Mouse (Mus musculus): ENCODE measurements around the gene Jmjd6. TPM values are rescaled to one million over a fixed set of nuclear protein-coding genes. Genes with fewer than 3 reads are reported as not detected.

Gene Jmjd6
- polyA plus RNA-seq, 1 experiment from 2014 or later: 88.3 TPM

DNA sequence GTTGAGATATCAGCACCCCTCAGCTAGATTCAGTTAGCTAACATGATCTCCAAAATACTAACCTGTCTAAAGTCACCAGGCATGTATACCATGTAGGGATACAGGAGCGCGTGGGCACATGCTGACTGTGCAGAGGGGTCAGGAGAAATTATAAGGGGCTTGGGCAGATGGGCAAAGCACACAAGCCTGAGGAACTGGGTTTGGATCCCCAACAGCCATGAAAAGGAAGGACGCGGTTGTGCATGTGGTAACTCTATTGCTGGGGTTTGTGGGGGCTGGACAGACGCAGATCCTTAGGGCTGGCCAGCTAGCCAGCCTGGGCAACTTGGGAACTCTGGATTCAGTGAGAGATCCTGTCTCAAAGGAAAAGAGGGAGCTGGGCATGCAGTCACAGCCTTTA is 25.7 kb downstream of the Jmjd6 start:
- H3K4me1 ChIP-seq: peaks cover 88% of the 10 kb centered on the region
- DNase-seq (ENCODE audit: low spot score): no peak
- H3K36me3 ChIP-seq (replicated peaks): no peaks in the 10 kb centered on the region
- no peak overlapping the region for H3K27ac ChIP-seq (replicated peaks)
- 0 out of 2 replicates have a peak, but pooled peaks cover 6% of the 10 kb centered on the region for H3K27me3 ChIP-seq (replicated peaks; ENCODE audit: low read depth, poor library complexity, severe bottlenecking)
- H3K4me3 ChIP-seq: no peak overlapping the region
- 95% methylated on average over 5 of the region's 5 CpGs for WGBS
- H3K9me3 ChIP-seq: no peaks in the 10 kb centered on the region

DNA sequence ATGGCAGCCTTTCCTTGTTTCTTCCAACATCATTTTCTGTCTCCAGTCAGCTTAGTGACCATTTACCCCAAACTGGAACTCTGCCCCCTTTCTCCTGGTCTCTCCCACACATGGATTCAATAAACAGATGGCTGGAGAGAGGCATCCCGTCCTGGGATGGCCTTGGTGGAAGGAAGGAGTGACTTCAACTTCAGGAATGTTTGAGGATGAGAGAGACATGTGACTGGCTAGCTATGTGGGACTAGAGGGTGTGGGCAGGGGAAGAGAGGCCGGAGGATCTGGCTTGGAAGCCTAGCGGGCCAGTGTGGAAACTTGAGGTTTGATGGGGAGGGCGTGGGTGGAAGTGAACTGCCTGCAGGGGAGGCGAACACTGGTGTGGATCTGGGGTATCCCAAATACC is 26.5 kb downstream of the Jmjd6 start:
- Histone ChIP-seq H3K27me3 (replicated peaks; ENCODE audit: low read depth, poor library complexity, severe bottlenecking) (0 out of 2 replicates have a peak, but pooled peaks cover 6% of the 10 kb centered on the region), H3K27ac (replicated peaks) (no peak overlapping the region; the same call in 1 of the 2 replicates), H3K36me3 (replicated peaks) (no peaks in the 10 kb centered on the region), H3K4me3 (no peak overlapping the region), H3K9me3 (no peaks in the 10 kb centered on the region), H3K4me1 (peaks cover 88% of the 10 kb centered on the region)
- WGBS: 65% methylated on average over 5 of the region's 5 CpGs
- no peak for DNase-seq (ENCODE audit: low spot score)

GRCm38 (mm10) chr11:116814884-116815415 is 28.3 kb downstream of the Jmjd6 start:
- H3K27ac ChIP-seq (replicated peaks): peak overlapping the region; percentile 83
- 26% methylated on average over 7 of the region's 7 CpGs for WGBS
- H3K4me3 ChIP-seq: peak overlapping the region; percentile 37
- H3K27me3 ChIP-seq (replicated peaks; ENCODE audit: low read depth, poor library complexity, severe bottlenecking): 0 out of 2 replicates have a peak, but pooled peaks cover 19% of the 10 kb centered on the region
- no peak for DNase-seq (ENCODE audit: low spot score)
- no peaks in the 10 kb centered on the region for H3K36me3 ChIP-seq (replicated peaks)
- peaks cover 88% of the 10 kb centered on the region for H3K4me1 ChIP-seq
- no peaks in the 10 kb centered on the region for H3K9me3 ChIP-seq

- peak; percentile 75 for DNase-seq (ENCODE audit: low spot score)
- peak overlapping the region; percentile 37 for H3K4me3 ChIP-seq
- H3K27me3 ChIP-seq (replicated peaks; ENCODE audit: low read depth, poor library complexity, severe bottlenecking): peaks cover 24% of the 10 kb centered on the region; the same call in 1 of the 2 replicates
- H3K9me3 ChIP-seq: no peaks in the 10 kb centered on the region
- H3K4me1 ChIP-seq: peaks cover 82% of the 10 kb centered on the region
- WGBS: 5% methylated on average over 20 of the region's 20 CpGs
- H3K27ac ChIP-seq (replicated peaks): peak overlapping the region; percentile 83
- H3K36me3 ChIP-seq (replicated peaks): no peaks in the 10 kb centered on the region
Observed at GRCm38 (mm10) chr11:116814076-116814883, 29.0 kb downstream of the Jmjd6 start.

DNA sequence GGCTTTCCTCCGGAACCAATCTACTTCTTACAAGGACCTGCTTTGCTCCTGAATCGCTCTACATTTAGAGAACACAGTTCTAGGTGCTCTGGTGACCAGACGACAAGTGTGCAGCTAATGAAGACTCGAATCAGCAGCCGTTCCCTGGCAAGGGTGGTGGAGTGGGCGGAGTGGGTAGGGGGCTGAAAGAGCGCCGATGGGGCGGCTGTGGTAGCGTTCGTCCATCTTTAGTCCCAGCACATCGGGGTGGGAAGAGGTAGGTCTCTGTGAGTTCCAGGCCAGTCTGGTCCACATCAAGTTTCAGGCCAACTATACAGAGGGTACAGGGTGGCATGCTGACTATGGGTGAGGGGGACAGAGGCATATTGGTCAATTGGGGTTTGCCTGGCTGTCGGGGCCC is 29.6 kb downstream of the Jmjd6 start:
- H3K4me1 ChIP-seq: peaks cover 77% of the 10 kb centered on the region
- H3K36me3 ChIP-seq (replicated peaks): no peaks in the 10 kb centered on the region
- WGBS: 75% methylated on average over 13 of the region's 13 CpGs
- no peak for DNase-seq (ENCODE audit: low spot score)
- peak overlapping the region; percentile 37 for H3K4me3 ChIP-seq
- H3K9me3 ChIP-seq: no peaks in the 10 kb centered on the region
- H3K27me3 ChIP-seq (replicated peaks; ENCODE audit: low read depth, poor library complexity, severe bottlenecking): peaks cover 24% of the 10 kb centered on the region; the same call in 1 of the 2 replicates
- peak overlapping the region; percentile 83 for H3K27ac ChIP-seq (replicated peaks)

GRCm38 (mm10) chr11:116812793-116813529 is 30.3 kb downstream of the Jmjd6 start:
- H3K36me3 ChIP-seq (replicated peaks): no peaks in the 10 kb centered on the region
- no peaks in the 10 kb centered on the region for H3K9me3 ChIP-seq
- 50% methylated on average over 21 of the region's 21 CpGs for WGBS
- H3K4me1 ChIP-seq: peaks cover 81% of the 10 kb centered on the region
- DNase-seq (ENCODE audit: low spot score): peak; percentile 71
- peak overlapping the region; percentile 29; the same call in 1 of the 2 replicates for H3K4me3 ChIP-seq
- peak overlapping the region; percentile 83 for H3K27ac ChIP-seq (replicated peaks)
- H3K27me3 ChIP-seq (replicated peaks; ENCODE audit: low read depth, poor library complexity, severe bottlenecking): peaks cover 24% of the 10 kb centered on the region; the same call in 1 of the 2 replicates

DNA sequence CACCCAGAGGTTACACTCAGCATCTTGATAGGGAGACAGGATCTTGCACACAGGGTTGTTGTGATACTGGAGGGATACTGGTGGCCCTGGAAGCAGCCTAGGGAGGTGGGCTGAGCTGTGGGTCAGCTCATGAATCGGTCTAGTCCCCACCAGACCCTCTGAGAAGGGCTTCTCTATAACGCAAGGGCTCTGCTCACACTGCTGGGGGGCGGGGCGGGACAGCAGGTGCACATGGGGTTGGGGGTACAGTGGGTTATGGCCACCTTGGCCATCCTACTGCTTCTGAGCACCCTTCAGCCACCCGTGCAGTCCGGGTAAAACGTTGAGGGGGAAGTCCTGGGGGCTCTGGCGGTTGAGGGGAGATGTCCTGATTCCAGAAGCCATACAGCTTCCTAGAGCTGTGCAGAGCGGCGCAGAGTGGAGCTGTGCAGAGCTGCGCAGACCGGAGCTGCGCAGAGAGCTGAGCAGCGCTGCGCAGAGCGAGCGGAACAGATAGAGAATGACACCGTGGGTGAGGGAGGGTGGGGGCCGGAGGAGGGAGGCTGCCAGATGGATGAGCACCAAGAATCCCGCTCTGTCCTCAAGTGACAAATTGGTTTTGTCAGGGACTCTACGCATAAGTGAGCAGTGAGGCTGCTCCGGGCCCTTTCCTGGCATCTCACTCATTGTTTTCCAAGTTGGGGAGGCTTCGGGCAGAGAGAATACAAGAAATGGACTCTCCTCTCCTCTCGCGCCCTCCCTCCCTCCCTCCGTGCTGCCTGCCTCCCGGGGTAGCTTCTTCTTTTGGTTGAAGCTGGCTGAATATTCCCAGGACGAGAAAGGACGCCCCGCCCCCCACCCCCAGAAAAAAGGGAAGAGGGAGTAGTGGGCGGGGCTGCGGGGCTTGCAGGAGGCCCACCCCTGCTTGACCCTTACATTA is 32.0 kb downstream of the Jmjd6 start:
- peaks cover 24% of the 10 kb centered on the region; the same call in 1 of the 2 replicates for H3K27me3 ChIP-seq (replicated peaks; ENCODE audit: low read depth, poor library complexity, severe bottlenecking)
- H3K36me3 ChIP-seq (replicated peaks): no peaks in the 10 kb centered on the region
- no peaks in the 10 kb centered on the region for H3K9me3 ChIP-seq
- H3K4me1 ChIP-seq: peaks cover 79% of the 10 kb centered on the region
- H3K27ac ChIP-seq (replicated peaks): peak overlapping the region; percentile 83
- DNase-seq (ENCODE audit: low spot score): peak; percentile 75
- 8% methylated on average over 32 of the region's 32 CpGs for WGBS
- peak overlapping the region; percentile 56 for H3K4me3 ChIP-seq

- DNase-seq (ENCODE audit: low spot score): no peak
- 56% methylated on average over 11 of the region's 11 CpGs for WGBS
- peaks cover 72% of the 10 kb centered on the region for H3K4me1 ChIP-seq
- peaks cover 24% of the 10 kb centered on the region; the same call in 1 of the 2 replicates for H3K27me3 ChIP-seq (replicated peaks; ENCODE audit: low read depth, poor library complexity, severe bottlenecking)
- H3K27ac ChIP-seq (replicated peaks): no peak overlapping the region
- no peak overlapping the region for H3K4me3 ChIP-seq
- no peaks in the 10 kb centered on the region for H3K9me3 ChIP-seq
- H3K36me3 ChIP-seq (replicated peaks): no peaks in the 10 kb centered on the region
Observed at GRCm38 (mm10) chr11:116810528-116810927, 32.7 kb downstream of the Jmjd6 start.

GRCm38 (mm10) chr11:116809520-116809919 is 33.7 kb downstream of the Jmjd6 start:
- Histone ChIP-seq H3K4me1 (peaks cover 62% of the 10 kb centered on the region), H3K36me3 (replicated peaks) (no peaks in the 10 kb centered on the region), H3K4me3 (no peak overlapping the region), H3K9me3 (no peaks in the 10 kb centered on the region), H3K27ac (replicated peaks) (0 out of 2 replicates have a peak overlapping the region, but pooled peaks have one; percentile 1), H3K27me3 (replicated peaks; ENCODE audit: low read depth, poor library complexity, severe bottlenecking) (peaks cover 24% of the 10 kb centered on the region; the same call in 1 of the 2 replicates)
- WGBS: 83% methylated on average over 8 of the region's 8 CpGs
- no peak for DNase-seq (ENCODE audit: low spot score)

- 77% methylated on average over 11 of the region's 11 CpGs for WGBS
Observed at GRCm38 (mm10) chr11:116808811-116809395, 34.3 kb downstream of the Jmjd6 start.

DNA sequence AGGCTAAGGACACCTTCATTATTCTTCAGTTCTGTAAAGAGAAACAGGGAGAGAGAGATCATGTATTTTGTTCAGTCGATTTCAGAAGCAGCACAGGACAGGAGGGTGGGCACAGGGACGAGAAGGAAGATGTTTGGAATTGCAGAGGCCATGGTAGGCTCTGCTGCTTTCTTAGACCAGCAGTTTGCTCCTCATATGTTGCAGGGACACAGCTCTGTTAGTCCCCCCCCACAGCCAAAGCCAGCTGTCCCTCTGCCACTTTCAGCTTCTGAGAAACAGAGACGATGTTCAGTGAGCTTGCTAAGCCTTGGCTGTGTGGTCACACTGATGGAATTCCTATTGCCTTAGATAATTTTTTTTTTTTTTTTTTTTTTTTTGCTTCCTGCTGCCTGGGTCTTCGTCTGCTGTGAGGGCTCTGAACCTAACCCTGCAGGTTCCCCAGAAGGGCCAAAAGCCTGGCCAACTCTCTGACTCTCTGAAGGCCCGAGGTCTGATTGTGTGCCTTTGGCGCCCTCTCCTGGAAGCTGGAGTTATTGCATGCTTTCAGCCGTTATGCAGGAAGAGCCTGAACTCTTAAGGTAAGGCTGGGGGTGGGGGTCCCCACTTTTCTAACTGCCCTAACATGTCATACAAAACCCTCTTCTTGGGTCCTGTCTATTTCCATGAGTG is 35.2 kb downstream of the Jmjd6 start:
- peak; percentile 88 for DNase-seq (ENCODE audit: low spot score)
- Histone ChIP-seq H3K36me3 (replicated peaks) (no peaks in the 10 kb centered on the region), H3K4me3 (no peak overlapping the region), H3K27ac (replicated peaks) (no peak overlapping the region; the same call in 1 of the 2 replicates), H3K27me3 (replicated peaks; ENCODE audit: low read depth, poor library complexity, severe bottlenecking) (peaks cover 18% of the 10 kb centered on the region; the same call in 1 of the 2 replicates), H3K9me3 (no peaks in the 10 kb centered on the region), H3K4me1 (peaks cover 48% of the 10 kb centered on the region)
- 29% methylated on average over 7 of the region's 7 CpGs for WGBS

More at GRCm38 (mm10) chr11:116808811-116809395, 34.3 kb downstream of the Jmjd6 start:
- no peak for DNase-seq (ENCODE audit: low spot score)
- Histone ChIP-seq H3K4me3 (no peak overlapping the region), H3K9me3 (no peaks in the 10 kb centered on the region), H3K4me1 (peaks cover 56% of the 10 kb centered on the region), H3K27me3 (replicated peaks; ENCODE audit: low read depth, poor library complexity, severe bottlenecking) (peaks cover 24% of the 10 kb centered on the region; the same call in 1 of the 2 replicates), H3K27ac (replicated peaks) (no peak overlapping the region), H3K36me3 (replicated peaks) (no peaks in the 10 kb centered on the region)

Data from embryonic facial prominence, embryonic 10.5 days (tissue).